Mouse (Mus musculus): Measurements from ENCODE around the gene Slc31a2. TPM values are rescaled to one million over a fixed set of nuclear protein-coding genes. Genes with fewer than 3 reads are reported as not detected.

Slc31a2 gene
- 1.4 and 1.8 TPM in 2 replicates for polyA plus RNA-seq (2012)

GRCm38 (mm10) chr4:62262276-62262675 lies at the start of gene Slc31a2:
TSS of gene Slc31a2 (plus strand) at chr4:62262562.

GRCm38 (mm10) chr4:62230769-62231168 lies 31.6 kb upstream of the Slc31a2 start, which contains the start of gene Zfp37:
TSS of gene Zfp37 (minus strand) at chr4:62231047.

Other genes starting within 250 kb of the Slc31a2 start
- not detected in 2 replicates for gene Mup20, start 208.4 kb upstream of the Slc31a2 start, polyA plus RNA-seq (2012)
- not detected in 2 replicates for gene Mup3, start 175.2 kb upstream of the Slc31a2 start, polyA plus RNA-seq (2012)
- not detected in 2 replicates for gene Mup21, start 111.7 kb upstream of the Slc31a2 start, polyA plus RNA-seq (2012)
- 0.51 TPM in 1 of 2 replicates, not detected in the other for gene Zfp37, start 31.5 kb upstream of the Slc31a2 start, polyA plus RNA-seq (2012)
- 12.2 and 13.8 TPM in 2 replicates for gene Fkbp15, start 98.0 kb downstream of the Slc31a2 start, polyA plus RNA-seq (2012)
- gene Slc31a1, start 98.2 kb downstream of the Slc31a2 start, polyA plus RNA-seq (2012) = 1.7 and 2.0 TPM in 2 replicates
- 22.7 and 35.0 TPM in 2 replicates for gene Cdc26, start 146.1 kb downstream of the Slc31a2 start, polyA plus RNA-seq (2012)
- gene Prpf4, start 146.2 kb downstream of the Slc31a2 start, polyA plus RNA-seq (2012) = 2.2 TPM in 2 replicates
- not detected in 2 replicates for gene Rnf183, start 172.7 kb downstream of the Slc31a2 start, polyA plus RNA-seq (2012)
- gene Wdr31, start 208.3 kb downstream of the Slc31a2 start, polyA plus RNA-seq (2012) = 1.2 and 1.4 TPM in 2 replicates
- 0.24 and 0.48 TPM in 2 replicates for gene Bspry, start 217.5 kb downstream of the Slc31a2 start, polyA plus RNA-seq (2012)
- gene Hdhd3, start 240.9 kb downstream of the Slc31a2 start, polyA plus RNA-seq (2012) = 0.58 and 0.84 TPM in 2 replicates

Data from megakaryocyte-erythroid progenitor cell, adult 5 weeks (primary cell).